Mouse (Mus musculus) inflammation-experienced regulatory T-cells, adult 16 weeks (primary cell): ENCODE measurements around the gene Rsc1a1. TPM values are rescaled to one million over a fixed set of nuclear protein-coding genes. Genes with fewer than 3 reads are reported as not detected.

ENCODE experiments used
- polyA plus RNA-seq: library from polyadenylated mRNA; unstranded; fragments of 100-300 nt; shearing (Covaris generic); gene quantifications from one replicate; pipeline ENCODE4 v1.2.1, GENCODE M21; 2017

Rsc1a1 gene
- polyA plus RNA-seq: 0.17 TPM

DNA sequence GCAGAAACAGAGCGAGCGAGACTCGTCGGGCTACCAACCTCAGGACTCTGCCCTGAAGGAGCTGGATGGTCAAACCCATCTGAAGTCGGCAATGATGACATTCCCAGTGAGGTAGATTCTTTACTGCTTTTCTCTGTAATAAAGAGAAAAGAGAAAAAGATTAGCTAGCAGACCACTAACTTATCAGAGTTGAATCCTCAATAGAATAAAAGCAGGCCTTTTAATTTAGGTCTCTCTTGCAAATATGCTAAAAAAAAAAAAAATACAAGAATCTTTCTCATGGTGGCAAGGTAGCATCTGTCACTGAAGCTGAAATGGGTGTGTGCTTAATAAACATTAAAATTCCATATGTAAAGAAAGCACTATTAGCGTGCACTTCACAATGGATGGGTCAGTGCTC, at the start of gene Rsc1a1:
Gene Rsc1a1, minus strand, starts transcription at position 101 of the 400 bp plus-strand sequence.

DNA sequence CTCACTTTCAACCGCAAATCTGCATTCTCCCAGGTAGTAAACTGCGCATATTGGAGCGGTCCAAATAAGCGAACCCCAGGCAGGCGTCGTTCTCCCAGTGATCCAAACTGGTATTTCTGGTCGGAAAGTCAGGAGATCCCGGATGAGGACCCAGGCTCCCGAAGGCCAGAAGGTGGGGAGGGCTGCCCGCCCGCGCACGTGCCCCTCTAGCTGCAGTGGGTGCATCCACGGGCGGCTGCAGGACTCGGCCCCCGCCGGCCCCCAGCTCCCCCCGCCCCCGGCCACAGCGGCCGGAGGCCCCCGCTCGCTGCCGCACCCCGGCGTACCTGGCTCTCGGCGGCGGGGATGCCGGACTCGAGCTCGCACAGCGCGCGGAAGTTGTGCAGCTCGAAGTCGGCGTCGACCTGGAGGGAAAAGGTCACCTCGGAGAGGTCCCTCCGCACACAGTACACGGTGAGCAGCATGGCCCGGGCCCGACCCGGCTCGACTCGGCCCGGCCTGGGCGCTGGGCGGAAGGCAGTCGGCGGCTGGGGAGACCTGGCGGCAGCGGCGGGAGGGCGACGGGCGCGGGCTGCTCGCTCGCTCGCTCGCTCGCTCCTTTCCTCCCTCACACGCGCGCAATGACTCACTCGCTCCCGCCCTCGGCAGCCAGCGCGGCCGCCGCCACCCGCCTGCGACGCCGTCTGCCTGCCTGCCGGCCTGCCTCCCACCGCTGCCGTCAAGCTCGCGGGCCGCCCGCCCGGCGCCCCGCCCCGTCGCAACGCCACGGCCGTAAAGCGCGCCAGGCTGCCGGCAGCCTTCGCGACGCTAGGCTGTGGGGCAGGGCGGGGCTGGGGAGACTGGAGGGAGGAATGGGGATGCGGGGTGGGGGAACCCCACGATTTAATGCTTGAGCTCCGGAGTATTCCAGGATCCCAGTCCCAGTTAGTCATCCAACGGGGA, 37.6 kb upstream of the Rsc1a1 start, which contains the start of gene Ddi2:
Gene Ddi2, minus strand, starts transcription at position 689 of the 942 bp plus-strand sequence.

DNA sequence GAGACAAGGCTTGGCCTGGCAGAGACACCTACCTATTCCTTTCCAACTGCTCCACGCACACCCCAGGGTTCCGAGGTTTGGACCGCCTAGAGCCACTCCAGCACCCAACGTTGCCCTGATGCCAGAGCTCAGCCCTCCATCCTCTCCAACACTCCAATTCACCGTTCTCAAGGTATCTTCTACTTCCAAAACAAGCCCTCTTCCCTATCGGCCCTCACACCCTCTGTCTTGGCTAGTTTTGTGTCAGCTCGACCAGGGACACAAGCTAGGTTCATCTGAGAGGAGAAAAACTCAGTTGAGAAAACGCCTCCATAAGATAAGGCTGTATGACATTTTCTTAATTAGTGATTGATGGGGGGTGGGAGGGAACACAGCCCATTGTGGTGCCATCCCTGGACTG, 20.6 kb downstream of the Rsc1a1 start, which contains the start of gene Plekhm2:
Gene Plekhm2, minus strand, starts transcription at position 101 of the 400 bp plus-strand sequence.

Other genes starting within 250 kb of the Rsc1a1 start
- not detected for gene Srarp, start 249.5 kb downstream of the Rsc1a1 start, polyA plus RNA-seq
- gene Zbtb17, start 240.9 kb downstream of the Rsc1a1 start, polyA plus RNA-seq: 45.6 TPM
- gene Spen, start 147.0 kb downstream of the Rsc1a1 start, polyA plus RNA-seq: 7.7 TPM
- 0.29 TPM for gene Fblim1, start 79.5 kb downstream of the Rsc1a1 start, polyA plus RNA-seq
- gene Tmem82, start 67.0 kb downstream of the Rsc1a1 start, polyA plus RNA-seq: 0.57 TPM
- not detected for gene Slc25a34, start 61.8 kb downstream of the Rsc1a1 start, polyA plus RNA-seq
- 3.9 TPM for gene Plekhm2, start 20.7 kb downstream of the Rsc1a1 start, polyA plus RNA-seq
- 6.3 TPM for gene Ddi2, start 37.8 kb upstream of the Rsc1a1 start, polyA plus RNA-seq
- not detected for gene Agmat, start 61.1 kb upstream of the Rsc1a1 start, polyA plus RNA-seq
- gene Dnajc16, start 105.3 kb upstream of the Rsc1a1 start, polyA plus RNA-seq: 6.4 TPM
- 23.9 TPM for gene Casp9, start 108.0 kb upstream of the Rsc1a1 start, polyA plus RNA-seq
- not detected for gene Cela2a, start 140.6 kb upstream of the Rsc1a1 start, polyA plus RNA-seq
- gene Ctrc, start 160.8 kb upstream of the Rsc1a1 start, polyA plus RNA-seq: not detected
- 21.0 TPM for gene Efhd2, start 189.3 kb upstream of the Rsc1a1 start, polyA plus RNA-seq